Mouse (Mus musculus): ENCODE results near the gene Oas2.

- TF ChIP-seq CTCF (IDR thresholded peaks at IDR 0.05; ENCODE audit: low read depth, low read length) (no peak), TAL1 (conservative IDR thresholded peaks at IDR 0.05; ENCODE audit: low read depth, low read length) (no peak)
Observed at GRCm38 (mm10) chr5:120704421-120704820, 45.2 kb downstream of the Oas2 start.

All from G1E (cell line).